Mouse (Mus musculus): ENCODE measurements around the gene Sumo2. TPM values are rescaled to one million over a fixed set of nuclear protein-coding genes. Genes with fewer than 3 reads are reported as not detected.
"Not testable (repeated sequence)": the region's sequence is repeated elsewhere in the genome, so short reads cannot be mapped to it uniquely, and the experiment has no call there.

Gene Sumo2
- polyA plus RNA-seq, 1 experiment from 2014 or later: 1,289 TPM

DNA sequence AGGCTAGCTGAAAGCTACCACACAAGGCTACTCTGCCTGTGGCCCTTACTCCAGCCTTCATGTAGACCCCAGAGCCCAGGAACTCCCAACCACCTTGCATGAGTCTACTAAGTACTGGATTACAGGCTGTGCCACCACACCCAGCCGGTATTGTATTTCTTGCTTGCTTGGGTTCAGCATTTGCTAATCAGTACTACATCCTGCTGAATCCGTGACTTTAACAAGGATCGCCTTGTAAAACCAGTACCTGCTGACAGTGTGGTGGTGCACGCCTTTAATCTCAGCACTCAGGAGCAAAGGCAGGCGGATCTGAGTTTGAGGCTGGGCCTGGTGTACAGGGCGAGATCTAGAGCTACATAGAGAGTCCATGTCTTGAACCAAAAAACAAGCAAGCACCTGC is 33.4 kb downstream of the Sumo2 start:
- H3K9ac ChIP-seq: no peak overlapping the region
- no peak overlapping the region for H3K4me2 ChIP-seq (replicated peaks)
- no peak for ATAC-seq (ENCODE audit: insufficient number of reproducible peaks, insufficient read depth, low FRiP score, low TSS enrichment)
- no peak overlapping the region for H3K4me3 ChIP-seq
- no peaks in the 10 kb centered on the region for H3K9me3 ChIP-seq
- peaks cover 55% of the 10 kb centered on the region for H3K36me3 ChIP-seq
- H3K4me1 ChIP-seq: peaks cover 16% of the 10 kb centered on the region; the same call in 1 of the 2 replicates
- H3K27ac ChIP-seq: no peak overlapping the region
- WGBS: 92% methylated on average over 6 of the region's 6 CpGs
- H3K27me3 ChIP-seq: no peaks in the 10 kb centered on the region

DNA sequence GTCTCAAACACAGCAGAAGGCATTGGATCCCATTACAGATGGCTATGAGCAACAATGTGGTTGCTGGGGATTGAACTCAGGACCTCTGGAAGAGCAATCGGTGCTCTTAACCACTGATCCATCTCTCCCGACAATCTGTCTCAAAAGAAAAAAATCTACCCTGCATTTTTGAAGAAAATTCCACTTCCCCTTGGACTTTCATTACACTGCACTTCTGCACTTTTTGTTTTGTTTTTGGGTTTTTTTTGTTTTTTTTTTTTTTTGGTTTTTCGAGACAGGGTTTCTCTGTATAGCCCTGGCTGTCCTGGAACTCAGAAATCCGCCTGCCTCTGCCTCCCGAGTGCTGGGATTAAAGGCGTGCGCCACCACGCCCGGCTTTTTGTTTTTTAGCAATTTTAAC is 39.5 kb downstream of the Sumo2 start:
- H3K9me3 ChIP-seq; H3K27ac ChIP-seq; H3K4me1 ChIP-seq; ATAC-seq (ENCODE audit: insufficient number of reproducible peaks, insufficient read depth, low FRiP score, low TSS enrichment); H3K9ac ChIP-seq; H3K4me3 ChIP-seq; H3K27me3 ChIP-seq; H3K4me2 ChIP-seq (replicated peaks): not testable (repeated sequence)
- WGBS: 91% methylated on average over 9 of the region's 9 CpGs
- peaks cover 44% of the 10 kb centered on the region for H3K36me3 ChIP-seq

DNA sequence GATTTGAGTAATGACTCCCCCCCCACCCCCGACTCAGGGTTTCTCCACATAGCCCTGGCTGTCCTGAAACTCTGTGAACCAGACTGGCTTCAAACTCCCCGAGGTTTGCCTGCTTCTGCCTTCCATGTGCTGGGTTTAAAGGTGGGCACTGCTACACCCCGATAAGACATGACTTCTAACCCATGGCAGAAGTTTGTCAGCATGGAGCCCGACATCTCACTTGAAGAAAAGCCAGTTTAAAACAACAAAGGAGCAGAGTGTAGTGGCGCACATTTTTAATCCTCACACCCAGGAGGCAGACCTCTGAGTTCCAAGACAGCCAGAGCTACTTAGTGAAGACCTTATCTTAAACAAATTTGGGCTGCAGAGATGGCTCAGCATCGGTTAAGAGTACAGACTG is 43.7 kb downstream of the Sumo2 start:
- no peak for ATAC-seq (ENCODE audit: insufficient number of reproducible peaks, insufficient read depth, low FRiP score, low TSS enrichment)
- peaks cover 15% of the 10 kb centered on the region for H3K36me3 ChIP-seq
- H3K4me2 ChIP-seq (replicated peaks): peak overlapping the region; percentile 80
- no peaks in the 10 kb centered on the region for H3K27me3 ChIP-seq
- peak overlapping the region; percentile 67; the same call in 1 of the 2 replicates for H3K9ac ChIP-seq
- H3K4me3 ChIP-seq: peak overlapping the region; percentile 65
- 41% methylated on average over 6 of the region's 6 CpGs for WGBS
- H3K27ac ChIP-seq: no peak overlapping the region
- H3K4me1 ChIP-seq: peaks cover 13% of the 10 kb centered on the region
- no peaks in the 10 kb centered on the region for H3K9me3 ChIP-seq

DNA sequence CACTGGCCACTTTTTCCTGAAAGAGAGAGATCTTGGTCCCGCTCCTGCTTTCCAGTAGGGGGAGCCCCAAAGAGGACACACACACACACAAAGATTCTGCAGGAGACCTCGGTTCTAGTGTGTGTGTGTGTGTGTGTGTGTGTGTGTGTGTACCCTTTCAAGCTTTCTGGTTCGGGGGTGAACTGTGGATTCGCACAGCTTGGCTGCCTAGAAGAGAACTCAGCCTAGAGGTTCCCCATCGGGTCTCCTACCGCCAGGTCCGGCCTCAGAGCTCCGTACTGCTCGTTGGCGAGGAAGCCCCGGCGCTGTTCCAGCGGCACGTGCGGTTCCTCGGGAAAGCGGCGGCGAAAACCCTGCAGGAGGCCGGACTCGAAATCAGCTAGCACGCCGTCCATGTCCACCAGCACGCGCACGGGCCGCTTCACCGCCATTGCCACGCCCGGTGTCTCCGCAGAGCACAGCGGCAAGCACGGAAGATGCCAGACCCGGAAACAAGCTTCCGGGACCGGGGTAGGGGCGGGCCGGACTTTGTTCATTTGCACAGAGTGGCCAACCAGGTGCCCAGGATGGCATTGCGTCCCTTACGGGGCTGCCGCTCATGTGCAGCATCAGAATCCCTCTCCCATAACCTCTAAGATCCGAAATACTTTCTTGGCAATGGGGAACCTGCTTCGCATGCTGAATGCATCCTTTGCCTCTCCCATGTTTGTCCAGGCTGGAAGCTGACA is 44.6 kb downstream of the Sumo2 start, which contains the start of gene Nt5c:
TSS of gene Nt5c (minus strand) at position 507 of the 728 bp plus-strand sequence.
- peak within 1 kb of the TSS; percentile 67 for H3K9ac ChIP-seq
- H3K4me3 ChIP-seq: peak within 1 kb of the TSS; percentile 65
- ATAC-seq (ENCODE audit: insufficient number of reproducible peaks, insufficient read depth, low FRiP score, low TSS enrichment): peak; percentile 79
- H3K4me1 ChIP-seq: peaks cover 13% of the 10 kb centered on the region
- peak within 1 kb of the TSS; percentile 80 for H3K4me2 ChIP-seq (replicated peaks)
- peak within 1 kb of the TSS; percentile 87; the same call in 1 of the 2 replicates for H3K27ac ChIP-seq
- H3K36me3 ChIP-seq: peaks cover 8% of the 10 kb centered on the region; the same call in 1 of the 2 replicates
- H3K9me3 ChIP-seq: no peaks in the 10 kb centered on the region
- H3K27me3 ChIP-seq: no peaks in the 10 kb centered on the region
- under 1% methylated on average over 43 of the region's 43 CpGs for WGBS

DNA sequence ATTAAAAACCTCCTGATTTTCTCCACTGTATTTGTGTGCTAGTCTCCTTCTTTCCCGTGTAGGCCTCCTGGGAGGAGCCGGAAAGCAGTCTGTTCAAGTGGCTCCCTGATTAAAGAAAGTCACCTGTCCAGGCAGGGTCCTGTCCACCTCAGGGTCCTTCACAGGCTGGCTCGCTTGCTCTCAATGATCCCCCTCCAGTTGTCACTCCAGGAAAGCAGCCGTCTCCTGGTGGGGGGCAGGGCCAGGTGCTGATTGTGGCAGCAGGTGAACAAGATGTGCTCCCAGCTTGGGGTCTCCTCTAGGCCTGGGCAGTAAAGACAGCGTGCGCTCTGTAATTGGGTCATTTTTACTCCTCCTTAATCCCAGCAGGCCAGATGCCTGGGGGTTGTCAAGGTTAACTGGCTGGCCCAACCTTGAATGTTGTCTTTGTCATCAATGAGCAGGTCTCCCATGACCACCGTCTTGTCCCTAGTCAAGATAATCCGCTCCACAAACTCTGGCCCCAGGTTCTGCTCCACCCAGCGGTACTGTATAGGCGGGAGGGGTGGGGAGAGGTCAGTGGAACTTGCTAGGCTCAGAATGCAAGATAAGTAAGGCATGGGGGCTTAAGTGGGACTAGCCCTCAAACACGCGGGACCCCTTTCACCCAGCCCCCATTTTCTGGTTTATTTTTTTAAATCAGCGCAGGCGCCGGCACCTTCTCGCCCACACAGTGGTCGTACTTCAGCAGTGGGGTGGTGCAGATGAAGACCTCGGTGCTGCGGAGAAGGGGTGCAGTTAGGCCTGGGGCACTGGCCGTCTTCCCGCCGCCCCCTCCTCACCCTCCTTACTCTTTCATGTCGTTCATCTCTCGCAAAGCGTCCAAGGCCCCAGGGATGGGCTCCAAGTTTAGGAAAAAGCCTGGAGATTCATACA is 45.4 kb downstream of the Sumo2 start:
- peak; percentile 31 for ATAC-seq (ENCODE audit: insufficient number of reproducible peaks, insufficient read depth, low FRiP score, low TSS enrichment)
- peak overlapping the region; percentile 67 for H3K9ac ChIP-seq
- H3K4me3 ChIP-seq: peak overlapping the region; percentile 65
- H3K27me3 ChIP-seq: no peaks in the 10 kb centered on the region
- peaks cover 13% of the 10 kb centered on the region for H3K4me1 ChIP-seq
- H3K9me3 ChIP-seq: no peaks in the 10 kb centered on the region
- peak overlapping the region; percentile 87; the same call in 1 of the 2 replicates for H3K27ac ChIP-seq
- 22% methylated on average over 25 of the region's 25 CpGs for WGBS
- H3K36me3 ChIP-seq: peaks cover 8% of the 10 kb centered on the region; the same call in 1 of the 2 replicates
- peak overlapping the region; percentile 80 for H3K4me2 ChIP-seq (replicated peaks)

DNA sequence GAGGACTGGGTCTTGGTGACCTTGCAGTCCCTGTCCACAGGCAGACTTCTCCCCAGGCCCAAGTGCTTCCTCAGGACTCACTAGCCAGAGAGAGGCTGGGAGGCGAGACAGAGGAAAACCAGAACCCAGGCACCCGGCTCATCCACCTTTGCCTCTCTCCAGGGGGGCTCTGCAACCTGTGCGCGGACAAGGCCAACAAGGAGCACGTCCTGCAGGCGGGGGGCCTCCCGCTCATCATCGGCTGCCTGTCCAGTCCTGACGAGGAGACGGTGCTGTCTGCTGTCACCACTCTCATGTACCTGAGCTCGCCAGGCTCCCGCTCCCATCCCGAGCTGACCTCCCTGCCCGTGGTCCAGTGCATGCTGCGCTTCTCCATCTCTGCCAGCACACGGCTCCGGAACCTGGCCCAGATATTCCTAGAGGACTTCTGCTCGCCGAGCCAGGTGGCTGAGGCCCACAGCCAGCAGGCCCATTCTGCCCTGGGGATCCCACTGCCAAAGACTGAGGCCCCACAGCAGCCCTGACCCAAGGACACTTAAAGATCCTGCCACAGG is 47.4 kb downstream of the Sumo2 start:
- Histone ChIP-seq H3K4me3 (no peak overlapping the region), H3K27ac (no peak overlapping the region), H3K9me3 (no peaks in the 10 kb centered on the region), H3K4me2 (replicated peaks) (no peak overlapping the region), H3K27me3 (no peaks in the 10 kb centered on the region), H3K36me3 (peaks cover 8% of the 10 kb centered on the region; the same call in 1 of the 2 replicates), H3K4me1 (peaks cover 22% of the 10 kb centered on the region), H3K9ac (no peak overlapping the region)
- no peak for ATAC-seq (ENCODE audit: insufficient number of reproducible peaks, insufficient read depth, low FRiP score, low TSS enrichment)
- 86% methylated on average over 19 of the region's 19 CpGs for WGBS

DNA sequence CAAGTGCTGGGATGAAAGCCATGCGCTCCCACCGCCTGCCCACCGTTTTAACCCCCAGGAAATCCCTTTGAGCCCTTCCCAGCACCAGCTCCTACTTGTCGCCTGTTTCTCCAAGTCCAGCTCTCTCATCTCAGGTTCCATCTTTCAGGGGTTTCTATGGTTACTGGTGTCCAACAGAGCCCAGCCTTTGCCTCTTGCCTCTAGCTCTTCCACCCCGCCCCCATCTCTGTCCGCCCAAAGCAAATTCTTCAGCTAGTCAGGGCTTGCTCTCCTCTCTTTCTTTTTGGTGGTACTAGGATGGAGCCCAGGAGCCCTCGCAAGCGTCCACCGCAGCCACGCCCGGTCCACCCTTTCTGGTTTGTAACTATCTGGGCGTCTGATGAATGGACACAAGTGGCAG is 50.9 kb downstream of the Sumo2 start:
- H3K27me3 ChIP-seq: no peaks in the 10 kb centered on the region
- H3K36me3 ChIP-seq: peaks cover 8% of the 10 kb centered on the region; the same call in 1 of the 2 replicates
- H3K4me2 ChIP-seq (replicated peaks): no peak overlapping the region
- H3K27ac ChIP-seq: peak overlapping the region; percentile 50; the same call in 1 of the 2 replicates
- H3K9me3 ChIP-seq: no peaks in the 10 kb centered on the region
- no peak overlapping the region for H3K9ac ChIP-seq
- H3K4me1 ChIP-seq: peaks cover 9% of the 10 kb centered on the region
- WGBS: 41% methylated on average over 12 of the region's 12 CpGs
- ATAC-seq (ENCODE audit: insufficient number of reproducible peaks, insufficient read depth, low FRiP score, low TSS enrichment): 0 out of 2 replicates have a peak, but pooled peaks have one; percentile 38
- no peak overlapping the region for H3K4me3 ChIP-seq

GRCm38 (mm10) chr11:115483726-115484125 is 52.4 kb downstream of the Sumo2 start:
- H3K27me3 ChIP-seq: no peaks in the 10 kb centered on the region
- H3K4me2 ChIP-seq (replicated peaks): no peak overlapping the region
- peaks cover 9% of the 10 kb centered on the region for H3K4me1 ChIP-seq
- no peak for ATAC-seq (ENCODE audit: insufficient number of reproducible peaks, insufficient read depth, low FRiP score, low TSS enrichment)
- H3K36me3 ChIP-seq: peaks cover 3% of the 10 kb centered on the region; the same call in 1 of the 2 replicates
- 19% methylated on average over 6 of the region's 6 CpGs for WGBS
- no peak overlapping the region for H3K4me3 ChIP-seq
- H3K27ac ChIP-seq: no peak overlapping the region
- H3K9ac ChIP-seq: no peak overlapping the region
- no peaks in the 10 kb centered on the region for H3K9me3 ChIP-seq

GRCm38 (mm10) chr11:115483278-115483677 is 52.8 kb downstream of the Sumo2 start:
- Histone ChIP-seq H3K9ac (no peak overlapping the region), H3K9me3 (no peaks in the 10 kb centered on the region), H3K4me3 (no peak overlapping the region), H3K4me2 (replicated peaks) (no peak overlapping the region), H3K27ac (no peak overlapping the region), H3K27me3 (no peaks in the 10 kb centered on the region), H3K4me1 (peaks cover 9% of the 10 kb centered on the region), H3K36me3 (no peaks in the 10 kb centered on the region; the same call in 1 of the 2 replicates)
- no peak for ATAC-seq (ENCODE audit: insufficient number of reproducible peaks, insufficient read depth, low FRiP score, low TSS enrichment)
- 69% methylated on average over 11 of the region's 11 CpGs for WGBS

GRCm38 (mm10) chr11:115481553-115482259 is 54.4 kb downstream of the Sumo2 start:
- Histone ChIP-seq H3K27ac (no peak overlapping the region), H3K4me1 (peaks cover 14% of the 10 kb centered on the region), H3K9me3 (no peaks in the 10 kb centered on the region), H3K4me3 (no peak overlapping the region), H3K9ac (no peak overlapping the region), H3K4me2 (replicated peaks) (no peak overlapping the region), H3K36me3 (no peaks in the 10 kb centered on the region; the same call in 1 of the 2 replicates), H3K27me3 (no peaks in the 10 kb centered on the region)
- ATAC-seq (ENCODE audit: insufficient number of reproducible peaks, insufficient read depth, low FRiP score, low TSS enrichment): no peak
- WGBS: 86% methylated on average over 6 of the region's 6 CpGs

Data from embryonic facial prominence, embryonic 12.5 days (tissue).